Mouse (Mus musculus) embryonic facial prominence, embryonic 13.5 days (tissue): ENCODE measurements around the gene Ephb4. TPM values are rescaled to one million over a fixed set of nuclear protein-coding genes. Genes with fewer than 3 reads are reported as not detected.

Source experiments
- ATAC-seq: fragments of 200-750 bp; cut with Nextera tagmentation; 2 replicates; pipeline ENCODE4 v1.8.0; 2017; ENCODE audit warnings: low read depth; ENCODE audit not compliant: insufficient number of reproducible peaks, insufficient read depth, low FRiP score, low TSS enrichment
- H3K27ac ChIP-seq: fragments of 300-500 bp; sonication (generic); 2 replicates; pipeline ENCODE4 v1.5.1; 2015; ENCODE audit warnings: moderate library complexity, mild to moderate bottlenecking, inconsistent platforms
- H3K27me3 ChIP-seq: fragments of 300-500 bp; sonication (generic); 2 replicates; pipeline ENCODE4 v1.6.1; 2015; ENCODE audit warnings: mild to moderate bottlenecking, inconsistent platforms
- H3K36me3 ChIP-seq: fragments of 300-500 bp; sonication (generic); 2 replicates; pipeline ENCODE4 v1.6.1; 2015; ENCODE audit warnings: mild to moderate bottlenecking, inconsistent platforms
- H3K4me1 ChIP-seq: fragments of 300-500 bp; sonication (generic); 2 replicates; pipeline ENCODE4 v1.6.1; 2015; ENCODE audit warnings: inconsistent platforms
- H3K4me2 ChIP-seq: fragments of 300-500 bp; sonication (generic); 2 replicates; pipeline ENCODE4 v1.6.1; 2015; ENCODE audit warnings: moderate library complexity, mild to moderate bottlenecking, inconsistent platforms
- H3K4me3 ChIP-seq: fragments of 300-500 bp; sonication (generic); 2 replicates; pipeline ENCODE4 v1.5.1; 2015; ENCODE audit warnings: mild to moderate bottlenecking, inconsistent platforms
- H3K9ac ChIP-seq: fragments of 300-500 bp; sonication (generic); 2 replicates; pipeline ENCODE4 v1.6.1; 2015; ENCODE audit warnings: mild to moderate bottlenecking, inconsistent platforms
- H3K9me3 ChIP-seq: fragments of 300-500 bp; sonication (generic); 2 replicates; pipeline ENCODE4 v1.6.1; 2016; ENCODE audit warnings: inconsistent platforms
- WGBS: fragments of 180-500 bp; shearing (Covaris S2); methylation state at CpG from one replicate; pipeline ENCODE4 v1.1.7; 2015; ENCODE audit warnings: mixed read lengths; 5-methylcytosine and 5-hydroxymethylcytosine counted together
- polyA plus RNA-seq: library from polyadenylated mRNA; unstranded; fragments of >200 nt; fragmentation: Nextera tagmentation; extraction: Ambion mirVana; gene quantifications from 2 replicates; pipeline ENCODE4 v1.2.1, GENCODE M21; 2015

Gene Ephb4
- polyA plus RNA-seq, 1 experiment from 2014 or later: 71.0 TPM

- 14% methylated on average over 30 of the region's 30 CpGs for WGBS
- peaks cover 49% of the 10 kb centered on the region for H3K36me3 ChIP-seq
Observed at GRCm38 (mm10) chr5:137314193-137315083, 35.5 kb upstream of the Ephb4 start, which contains the start of gene Trip6. TSS of gene Trip6 (minus strand) at chr5:137314404.

GRCm38 (mm10) chr5:137315084-137315903 lies 34.6 kb upstream of the Ephb4 start:
- Histone ChIP-seq H3K27me3 (no peaks in the 10 kb centered on the region), H3K4me2 (peak overlapping the region; percentile 95), H3K4me1 (peaks cover 40% of the 10 kb centered on the region), H3K36me3 (peaks cover 49% of the 10 kb centered on the region), H3K27ac (peak overlapping the region; percentile 98), H3K9ac (peak overlapping the region; percentile 98; the same call in 1 of the 2 replicates), H3K4me3 (peak overlapping the region; percentile 81; the same call in 1 of the 2 replicates), H3K9me3 (no peaks in the 10 kb centered on the region)
- WGBS: 36% methylated on average over 30 of the region's 30 CpGs
- no peak for ATAC-seq

More at GRCm38 (mm10) chr5:137314193-137315083, 35.5 kb upstream of the Ephb4 start, which contains the start of gene Trip6:
- H3K9me3 ChIP-seq: no peaks in the 10 kb centered on the region
- H3K4me1 ChIP-seq: peaks cover 40% of the 10 kb centered on the region
- peak within 1 kb of the TSS; percentile 98 for H3K9ac ChIP-seq
- peak within 1 kb of the TSS; percentile 98 for H3K27ac ChIP-seq
- H3K27me3 ChIP-seq: no peaks in the 10 kb centered on the region
- peak; percentile 90 for ATAC-seq
- H3K4me2 ChIP-seq: peak within 1 kb of the TSS; percentile 95
- peak within 1 kb of the TSS; percentile 81 for H3K4me3 ChIP-seq

- no peaks in the 10 kb centered on the region for H3K9me3 ChIP-seq
- H3K27ac ChIP-seq: no peak overlapping the region
- ATAC-seq: no peak
- peaks cover 27% of the 10 kb centered on the region for H3K4me1 ChIP-seq
- 91% methylated on average over 8 of the region's 8 CpGs for WGBS
- no peak overlapping the region for H3K4me3 ChIP-seq
- H3K27me3 ChIP-seq: no peaks in the 10 kb centered on the region
- H3K9ac ChIP-seq: no peak overlapping the region
- peaks cover 52% of the 10 kb centered on the region for H3K36me3 ChIP-seq
- H3K4me2 ChIP-seq: no peak overlapping the region
Observed at GRCm38 (mm10) chr5:137317361-137317760, 32.5 kb upstream of the Ephb4 start.

- WGBS: 82% methylated on average over 1 of the region's 1 CpGs
- Histone ChIP-seq H3K36me3 (peaks cover 62% of the 10 kb centered on the region), H3K27ac (no peak overlapping the region), H3K27me3 (no peaks in the 10 kb centered on the region), H3K4me1 (peaks cover 16% of the 10 kb centered on the region), H3K9me3 (no peaks in the 10 kb centered on the region), H3K9ac (no peak overlapping the region), H3K4me2 (no peak overlapping the region), H3K4me3 (no peak overlapping the region)
- no peak for ATAC-seq
Observed at GRCm38 (mm10) chr5:137318570-137318969, 31.3 kb upstream of the Ephb4 start.

- no peak for ATAC-seq
- no peaks in the 10 kb centered on the region for H3K4me1 ChIP-seq
- no peaks in the 10 kb centered on the region for H3K27me3 ChIP-seq
- H3K36me3 ChIP-seq: peaks cover 76% of the 10 kb centered on the region
- no peaks in the 10 kb centered on the region for H3K9me3 ChIP-seq
- 92% methylated on average over 3 of the region's 3 CpGs for WGBS
- H3K27ac ChIP-seq: no peak overlapping the region
- no peak overlapping the region for H3K4me3 ChIP-seq
- no peak overlapping the region for H3K9ac ChIP-seq
- no peak overlapping the region for H3K4me2 ChIP-seq
Observed at GRCm38 (mm10) chr5:137320996-137321395, 28.9 kb upstream of the Ephb4 start.

- no peak overlapping the region for H3K4me3 ChIP-seq
- no peaks in the 10 kb centered on the region for H3K27me3 ChIP-seq
- WGBS: 86% methylated on average over 7 of the region's 7 CpGs
- H3K4me2 ChIP-seq: no peak overlapping the region
- peaks cover 27% of the 10 kb centered on the region for H3K36me3 ChIP-seq
- no peak overlapping the region for H3K27ac ChIP-seq
- ATAC-seq: no peak
- H3K9ac ChIP-seq: no peak overlapping the region
- H3K9me3 ChIP-seq: no peaks in the 10 kb centered on the region
- H3K4me1 ChIP-seq: peaks cover 15% of the 10 kb centered on the region
Observed at GRCm38 (mm10) chr5:137330910-137331309, 19.0 kb upstream of the Ephb4 start.

- no peak overlapping the region for H3K27ac ChIP-seq
- H3K9me3 ChIP-seq: no peaks in the 10 kb centered on the region
- H3K9ac ChIP-seq: peak overlapping the region; percentile 82
- no peak for ATAC-seq
- peak overlapping the region; percentile 96 for H3K4me2 ChIP-seq
- 12% methylated on average over 15 of the region's 15 CpGs for WGBS
- H3K27me3 ChIP-seq: no peaks in the 10 kb centered on the region
- peaks cover 11% of the 10 kb centered on the region; the same call in 1 of the 2 replicates for H3K36me3 ChIP-seq
- H3K4me3 ChIP-seq: peak overlapping the region; percentile 66
- H3K4me1 ChIP-seq: peaks cover 15% of the 10 kb centered on the region
Observed at GRCm38 (mm10) chr5:137332857-137333511, 16.9 kb upstream of the Ephb4 start.

- H3K4me2 ChIP-seq: peak within 1 kb of the TSS; percentile 96
- ATAC-seq: peak; percentile 89
- peak within 1 kb of the TSS; percentile 82 for H3K9ac ChIP-seq
- peaks cover 7% of the 10 kb centered on the region; the same call in 1 of the 2 replicates for H3K36me3 ChIP-seq
- under 1% methylated on average over 44 of the region's 44 CpGs for WGBS
- H3K9me3 ChIP-seq: no peaks in the 10 kb centered on the region
- peak within 1 kb of the TSS; percentile 66 for H3K4me3 ChIP-seq
- no peaks in the 10 kb centered on the region for H3K27me3 ChIP-seq
- H3K27ac ChIP-seq: no peak within 1 kb of the TSS
- peaks cover 16% of the 10 kb centered on the region for H3K4me1 ChIP-seq
Observed at GRCm38 (mm10) chr5:137333512-137334174, 16.3 kb upstream of the Ephb4 start, which contains the start of gene Slc12a9. TSS of gene Slc12a9 (minus strand) at chr5:137333597.

- no peak for ATAC-seq
- WGBS: 55% methylated on average over 10 of the region's 10 CpGs
- peak overlapping the region; percentile 96 for H3K4me2 ChIP-seq
Observed at GRCm38 (mm10) chr5:137334317-137334716, 15.6 kb upstream of the Ephb4 start.

GRCm38 (mm10) chr5:137335066-137335465 lies 14.8 kb upstream of the Ephb4 start:
- Histone ChIP-seq H3K27ac (no peak overlapping the region), H3K4me3 (no peak overlapping the region), H3K9me3 (no peaks in the 10 kb centered on the region), H3K36me3 (peaks cover 4% of the 10 kb centered on the region; the same call in 1 of the 2 replicates), H3K27me3 (no peaks in the 10 kb centered on the region), H3K4me1 (peaks cover 30% of the 10 kb centered on the region), H3K9ac (peak overlapping the region; percentile 27; the same call in 1 of the 2 replicates), H3K4me2 (no peak overlapping the region)
- ATAC-seq: no peak
- 76% methylated on average over 6 of the region's 6 CpGs for WGBS

More at GRCm38 (mm10) chr5:137334317-137334716, 15.6 kb upstream of the Ephb4 start:
- no peaks in the 10 kb centered on the region for H3K27me3 ChIP-seq
- no peak overlapping the region for H3K27ac ChIP-seq
- H3K9me3 ChIP-seq: no peaks in the 10 kb centered on the region
- H3K4me3 ChIP-seq: peak overlapping the region; percentile 66
- peaks cover 6% of the 10 kb centered on the region; the same call in 1 of the 2 replicates for H3K36me3 ChIP-seq
- H3K4me1 ChIP-seq: peaks cover 23% of the 10 kb centered on the region
- no peak overlapping the region for H3K9ac ChIP-seq
